Comparison of ENCODE assay signal across 26 mouse cellular contexts in the genomic region with DNA sequence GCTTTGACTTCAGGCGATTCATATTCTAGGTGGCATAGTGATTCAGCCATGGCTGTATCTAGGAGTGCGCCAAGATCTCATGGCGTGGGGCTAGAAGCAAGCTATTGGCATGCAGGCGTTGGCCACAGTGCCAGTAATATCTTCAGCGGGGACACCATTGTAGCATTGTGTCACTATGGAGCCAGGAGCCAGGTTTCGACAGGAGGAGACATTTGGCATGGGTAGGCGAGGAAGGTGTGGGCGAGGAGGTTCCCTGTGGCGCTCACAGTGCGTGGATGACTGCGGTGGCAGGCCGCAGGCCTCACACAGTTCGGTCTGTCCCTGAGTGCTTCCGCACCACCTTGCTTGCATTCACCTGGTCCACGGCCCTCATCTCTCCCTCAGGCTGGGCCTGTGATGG. TPM values are rescaled to one million over a fixed set of nuclear protein-coding genes. Genes with fewer than 3 reads are reported as not detected.
DNase-seq lines count a peak whose midpoint lies in the region; TF ChIP-seq lines count a peak whose summit lies in the region.
"Had no signal": no experiment of that assay in that cellular context is flagged by ENCODE, and none has a peak within 500 bp of the region (broad histone marks: within the 10 kb centered on the region; RNA-seq: fewer than 3 reads in every experiment).

No protein-coding gene starts in this region.

- DNase-seq in layer of hippocampus, adult 11-12 months (ENCODE audit: low spot score) = peak; percentile 16
- DNase-seq in layer of hippocampus, adult 9-10 months (ENCODE audit: low spot score) = no peak
- peak; percentile 88 for DNase-seq in cerebellum, adult 11 months
- DNase-seq in cerebellum, adult 9-11 months = peak; percentile 96
- no peak for DNase-seq in adrenal gland, adult 2 months
- no peak for DNase-seq in gastrocnemius, adult 8-10 months (ENCODE audit: low spot score in 2 of 2)
- no peak for DNase-seq in embryo, embryonic 11 days
- DNase-seq: adrenal gland, postnatal 10 days; gastrocnemius, postnatal 25 days; heart, adult 2 months; heart, postnatal 36 days; kidney, adult 11 months; lung, adult 18-20 months; lung, postnatal 10 days; thymus, adult 2 months had no signal

- H3K4me1 ChIP-seq in E14TG2a.4 (replicated peaks; ENCODE audit: low read depth, low read length) = peaks cover 31% of the 10 kb centered on the region
- H3K4me1 ChIP-seq: embryonic facial prominence, embryonic 15.5 days; limb, embryonic 13.5 days; liver, embryonic 12.5 days; midbrain, embryonic 10.5 days had no signal

- H3K4me3 ChIP-seq in E14TG2a.4 (replicated peaks; ENCODE audit: low read length) = peak overlapping the region; percentile 63
- H3K4me3 ChIP-seq: embryonic facial prominence, embryonic 15.5 days; forebrain, embryonic 15.5 days; heart, adult 2 months; hindbrain, embryonic 13.5 days; layer of hippocampus, adult 2 months; limb, embryonic 13.5 days; liver, embryonic 12.5 days; midbrain, embryonic 10.5 days; myocyte; neural tube, embryonic 13.5 days had no signal

- no peaks in the 10 kb centered on the region for H3K9me3 ChIP-seq in E14TG2a.4 (ENCODE audit: low read length)
- H3K9me3 ChIP-seq: embryonic facial prominence, embryonic 15.5 days; forebrain, embryonic 15.5 days; hindbrain, embryonic 13.5 days; limb, embryonic 13.5 days; liver, embryonic 12.5 days; midbrain, embryonic 10.5 days; neural tube, embryonic 13.5 days had no signal

- peaks cover 4% of the 10 kb centered on the region; the same call in 1 of the 2 replicates for H3K27me3 ChIP-seq in E14TG2a.4 (ENCODE audit: insufficient read depth, low read length)
- H3K27me3 ChIP-seq: CH12.LX; embryonic facial prominence, embryonic 15.5 days; forebrain, embryonic 15.5 days; hindbrain, embryonic 13.5 days; limb, embryonic 13.5 days; liver, embryonic 12.5 days; neural tube, embryonic 13.5 days had no signal

- H3K36me3 ChIP-seq in E14TG2a.4 (ENCODE audit: insufficient read depth, low read length) = peaks cover 58% of the 10 kb centered on the region
- H3K36me3 ChIP-seq: liver, embryonic 12.5 days had no signal

- no peak for TF ChIP-seq CTCF in E14TG2a.4 (conservative IDR thresholded peaks at IDR 0.05; ENCODE audit: low read length)

RNA-seq across cellular contexts. Expression of gene Ccdc92, which starts 27.0 kb away (rescaled TPM):
- 10 to 100 TPM in 1 of 2 experiments, 1 to 10 TPM in 1; 6.3 to 10.9 TPM for total RNA-seq in adrenal gland, adult 2 months (2021)
- polyA plus RNA-seq in adrenal gland, adult 2 months (2012; rRNA removed) = 7.3 and 7.4 TPM in 2 replicates
- total RNA-seq in gastrocnemius, adult 8-10 months (2022) = under 1 TPM; 0.24 to 0.51 (median 0.42) TPM

RNA-seq across cellular contexts. Expression of gene Zfp664, which starts 27.3 kb away (rescaled TPM):
- total RNA-seq in adrenal gland, adult 2 months (2021) = 10 to 100 TPM; 44.8 to 49.1 TPM
- 23.7 and 26.2 TPM in 2 replicates for polyA plus RNA-seq in adrenal gland, adult 2 months (2012; rRNA removed)
- total RNA-seq in gastrocnemius, adult 8-10 months (2022) = 10 to 100 TPM; 14.6 to 19.9 (median 16.3) TPM

Comparison
In these comparisons a context has a peak if more than half of its experiments do, and no peak if none do; other contexts are left out.
1. DNase-seq: peak in layer of hippocampus, adult 11-12 months (single experiment), cerebellum, adult 11 months (single experiment) and cerebellum, adult 9-11 months (single experiment); none in layer of hippocampus, adult 9-10 months (single experiment), adrenal gland, adult 2 months (single experiment), gastrocnemius, adult 8-10 months (0 of 2) and embryo, embryonic 11 days (single experiment).
2. RNA of gene Ccdc92, which starts 27.0 kb away (total RNA-seq): 6.3 to 10.9 TPM in adrenal gland, adult 2 months; 0.24 to 0.51 TPM in gastrocnemius, adult 8-10 months; every median in the first group is over 4 times any median in the second.